Mouse (Mus musculus) cortical plate, adult 2 months (tissue): ENCODE results near the gene C530025M09Rik. TPM values are rescaled to one million over a fixed set of nuclear protein-coding genes. Genes with fewer than 3 reads are reported as not detected.

Source experiments
- H3K27ac ChIP-seq: fragments of 200-500 bp; 2 replicates; pipeline ENCODE4 v1.5.1; 2012; ENCODE audit warnings: low read length, control low read depth, inconsistent platforms; ENCODE audit not compliant: insufficient read depth
- H3K4me1 ChIP-seq: fragments of 200-500 bp; 2 replicates; pipeline ENCODE4 v1.6.1; 2011; ENCODE audit warnings: low read length; ENCODE audit not compliant: control insufficient read depth, insufficient read depth
- H3K4me3 ChIP-seq: fragments of 200-500 bp; 2 replicates; pipeline ENCODE4 v1.5.1; 2011; ENCODE audit warnings: mild to moderate bottlenecking, low read length, control low read depth; ENCODE audit not compliant: insufficient read depth
- CTCF ChIP-seq: fragments of 200-500 bp; IDR thresholded peaks from 2 replicates; pipeline ENCODE4 v1.5.1; 2011; ENCODE audit warnings: mild to moderate bottlenecking, control low read depth, low read length; ENCODE audit not compliant: insufficient read depth; ENCODE audit errors: extremely low read depth
- POLR2A ChIP-seq: fragments of 200-500 bp; IDR thresholded peaks from 2 replicates; pipeline ENCODE4 v1.6.1; 2011; ENCODE audit warnings: mild to moderate bottlenecking, low read length, control low read depth; ENCODE audit not compliant: insufficient read depth; ENCODE audit errors: extremely low read depth
- polyA plus RNA-seq: library from polyadenylated mRNA; depleted of rRNA; stranded (reverse); fragments of >200 nt; gene quantifications from 2 replicates; pipeline ENCODE4 v1.2.3, GENCODE M21; 2012

C530025M09Rik gene
- polyA plus RNA-seq, 1 experiment, result 0.17 TPM

- no peak for TF ChIP-seq CTCF
- no peak for TF ChIP-seq POLR2A
- peaks cover 6% of the 10 kb centered on the region; the same call in 1 of the 2 replicates for H3K4me1 ChIP-seq
- H3K27ac ChIP-seq, result no peak overlapping the region
- H3K4me3 ChIP-seq, result no peak overlapping the region
Observed at GRCm38 (mm10) chr2:149836471-149837135, 5.6 kb upstream of the C530025M09Rik start.

GRCm38 (mm10) chr2:149835091-149835490 lies 4.1 kb upstream of the C530025M09Rik start:
- Histone ChIP-seq H3K4me1 (peaks cover 6% of the 10 kb centered on the region; the same call in 1 of the 2 replicates), H3K4me3 (no peak overlapping the region), H3K27ac (no peak overlapping the region)
- no peak for TF ChIP-seq POLR2A
- TF ChIP-seq CTCF, result no peak

GRCm38 (mm10) chr2:149832301-149832700 lies 1.3 kb upstream of the C530025M09Rik start:
- peaks cover 6% of the 10 kb centered on the region for H3K4me1 ChIP-seq
- peak overlapping the region; percentile 67 for H3K4me3 ChIP-seq
- H3K27ac ChIP-seq, result no peak overlapping the region
- TF ChIP-seq POLR2A, result no peak

GRCm38 (mm10) chr2:149831459-149832245 lies 639 bp upstream of the C530025M09Rik start:
- TF ChIP-seq POLR2A (0 out of 2 replicates have a peak, but pooled peaks have one; percentile 25), CTCF (no peak)
- Histone ChIP-seq H3K4me3 (peak overlapping the region; percentile 67), H3K27ac (peak overlapping the region; percentile 55), H3K4me1 (peaks cover 3% of the 10 kb centered on the region)

GRCm38 (mm10) chr2:149829955-149830535 lies 968 bp downstream of the C530025M09Rik start:
- Histone ChIP-seq H3K27ac (peak overlapping the region; percentile 55; the same call in 1 of the 2 replicates), H3K4me3 (peak overlapping the region; percentile 67), H3K4me1 (peaks cover 2% of the 10 kb centered on the region; the same call in 1 of the 2 replicates)
- TF ChIP-seq CTCF, result no peak
- TF ChIP-seq POLR2A, result no peak

GRCm38 (mm10) chr2:149828911-149829310 lies 2.1 kb downstream of the C530025M09Rik start, which contains the start of gene Syndig1:
Gene Syndig1, plus strand, starts transcription at chr2:149829211.
- peak within 1 kb of the TSS; percentile 67 for H3K4me3 ChIP-seq
- peaks cover 2% of the 10 kb centered on the region; the same call in 1 of the 2 replicates for H3K4me1 ChIP-seq
- TF ChIP-seq POLR2A (no peak), CTCF (no peak)
- H3K27ac ChIP-seq, result no peak within 1 kb of the TSS

- H3K27ac ChIP-seq, result no peak overlapping the region
- no peak overlapping the region for H3K4me3 ChIP-seq
- TF ChIP-seq CTCF (no peak), POLR2A (no peak)
- H3K4me1 ChIP-seq, result no peaks in the 10 kb centered on the region
Observed at GRCm38 (mm10) chr2:149820201-149820600, 10.8 kb downstream of the C530025M09Rik start.

- TF ChIP-seq POLR2A (no peak), CTCF (no peak)
- H3K4me1 ChIP-seq, result no peaks in the 10 kb centered on the region
- no peak overlapping the region for H3K27ac ChIP-seq
- no peak overlapping the region for H3K4me3 ChIP-seq
Observed at GRCm38 (mm10) chr2:149819751-149820150, 11.3 kb downstream of the C530025M09Rik start.

- TF ChIP-seq CTCF (no peak), POLR2A (no peak)
- Histone ChIP-seq H3K4me1 (no peaks in the 10 kb centered on the region), H3K4me3 (no peak overlapping the region), H3K27ac (no peak overlapping the region)
Observed at GRCm38 (mm10) chr2:149818395-149818794, 12.6 kb downstream of the C530025M09Rik start.

- Histone ChIP-seq H3K4me1 (no peaks in the 10 kb centered on the region), H3K27ac (no peak overlapping the region), H3K4me3 (no peak overlapping the region)
- TF ChIP-seq CTCF, result no peak
- no peak for TF ChIP-seq POLR2A
Observed at GRCm38 (mm10) chr2:149812899-149813298, 18.1 kb downstream of the C530025M09Rik start.

GRCm38 (mm10) chr2:149805256-149805655 lies 25.8 kb downstream of the C530025M09Rik start:
- no peaks in the 10 kb centered on the region; the same call in 1 of the 2 replicates for H3K4me1 ChIP-seq
- H3K27ac ChIP-seq, result no peak overlapping the region
- no peak overlapping the region for H3K4me3 ChIP-seq
- TF ChIP-seq POLR2A (no peak), CTCF (no peak)
